Mouse (Mus musculus) heart, embryonic 13.5 days (tissue): ENCODE measurements around the gene Trpm5. TPM values are rescaled to one million over a fixed set of nuclear protein-coding genes. Genes with fewer than 3 reads are reported as not detected.
A peak's percentile ranks its signal among the peaks of the same experiment; 100 is the strongest.

Source experiments
- ATAC-seq: fragments of 200-750 bp; cut with Nextera tagmentation; 2 replicates; pipeline ENCODE4 v1.8.0; 2017; ENCODE audit warnings: moderate TSS enrichment; ENCODE audit not compliant: insufficient number of reproducible peaks, low FRiP score, low TSS enrichment; ENCODE audit errors: extremely low read depth
- H3K27ac ChIP-seq: fragments of 300-500 bp; sonication (generic); replicated peaks from 2 replicates; pipeline ENCODE4 v1.5.1; 2015; ENCODE audit warnings: moderate library complexity, mild to moderate bottlenecking, inconsistent platforms
- H3K27me3 ChIP-seq: fragments of 300-500 bp; sonication (generic); replicated peaks from 2 replicates; pipeline ENCODE4 v1.6.1; 2015; ENCODE audit warnings: mild to moderate bottlenecking, inconsistent platforms
- H3K36me3 ChIP-seq: fragments of 300-500 bp; sonication (generic); 2 replicates; pipeline ENCODE4 v1.6.1; 2015; ENCODE audit warnings: mild to moderate bottlenecking, inconsistent platforms
- H3K4me1 ChIP-seq: fragments of 300-500 bp; sonication (generic); 2 replicates; pipeline ENCODE4 v1.6.1; 2015; ENCODE audit warnings: inconsistent platforms
- H3K4me2 ChIP-seq: fragments of 300-500 bp; sonication (generic); 2 replicates; pipeline ENCODE4 v1.6.1; 2015; ENCODE audit warnings: inconsistent platforms, mild to moderate bottlenecking, moderate library complexity
- H3K4me3 ChIP-seq: fragments of 300-500 bp; sonication (generic); 2 replicates; pipeline ENCODE4 v1.5.1; 2015; ENCODE audit warnings: moderate library complexity, mild to moderate bottlenecking, inconsistent platforms
- H3K9ac ChIP-seq: fragments of 300-500 bp; sonication (generic); 2 replicates; pipeline ENCODE4 v1.6.1; 2015; ENCODE audit warnings: inconsistent platforms, mild to moderate bottlenecking, moderate library complexity
- H3K9me3 ChIP-seq: fragments of 300-500 bp; sonication (generic); 2 replicates; pipeline ENCODE4 v1.6.1; 2016; ENCODE audit warnings: inconsistent platforms
- WGBS: fragments of 180-500 bp; shearing (Covaris S2); methylation state at CpG from one replicate; pipeline ENCODE4 v1.1.7; 2015; ENCODE audit warnings: mixed read lengths; 5-methylcytosine and 5-hydroxymethylcytosine counted together
- polyA plus RNA-seq: library from polyadenylated mRNA; unstranded; fragments of >200 nt; fragmentation: Nextera tagmentation; extraction: Ambion mirVana; gene quantifications from 2 replicates; pipeline ENCODE4 v1.2.1, GENCODE M21; 2015

Gene Trpm5
- polyA plus RNA-seq, 1 experiment from 2014 or later: 4.4 TPM

GRCm38 (mm10) chr7:143119407-143119806 is 25.0 kb upstream of the Trpm5 start:
- Histone ChIP-seq H3K27me3 (no peaks in the 10 kb centered on the region), H3K9ac (no peak overlapping the region), H3K36me3 (peaks cover 3% of the 10 kb centered on the region), H3K27ac (peak overlapping the region; percentile 96), H3K4me3 (no peak overlapping the region), H3K9me3 (peaks cover 7% of the 10 kb centered on the region), H3K4me1 (peaks cover 64% of the 10 kb centered on the region), H3K4me2 (no peak overlapping the region)
- ATAC-seq: no peak
- WGBS: 33% methylated on average over 1 of the region's 1 CpGs

- no peak overlapping the region for H3K9ac ChIP-seq
- no peak overlapping the region for H3K4me2 ChIP-seq
- H3K4me3 ChIP-seq: no peak overlapping the region
- H3K4me1 ChIP-seq: peaks cover 58% of the 10 kb centered on the region
- H3K27me3 ChIP-seq: no peaks in the 10 kb centered on the region
- H3K36me3 ChIP-seq: peaks cover 3% of the 10 kb centered on the region
- WGBS: 76% methylated on average over 5 of the region's 5 CpGs
- peaks cover 7% of the 10 kb centered on the region for H3K9me3 ChIP-seq
- ATAC-seq: no peak
- H3K27ac ChIP-seq: no peak overlapping the region
These were observed 22.1 kb upstream of the Trpm5 start for GRCm38 (mm10) chr7:143116521-143116920.

- H3K4me3 ChIP-seq: no peak overlapping the region
- no peaks in the 10 kb centered on the region for H3K27me3 ChIP-seq
- peaks cover 58% of the 10 kb centered on the region for H3K4me1 ChIP-seq
- H3K9me3 ChIP-seq: peaks cover 7% of the 10 kb centered on the region
- H3K4me2 ChIP-seq: no peak overlapping the region
- no peak overlapping the region for H3K27ac ChIP-seq
- H3K36me3 ChIP-seq: peaks cover 3% of the 10 kb centered on the region
- no peak overlapping the region for H3K9ac ChIP-seq
- ATAC-seq: no peak
These were observed 20.3 kb upstream of the Trpm5 start for GRCm38 (mm10) chr7:143114773-143115172.

GRCm38 (mm10) chr7:143112395-143112794 is 18.0 kb upstream of the Trpm5 start:
- Histone ChIP-seq H3K4me1 (peaks cover 63% of the 10 kb centered on the region), H3K4me3 (no peak overlapping the region), H3K36me3 (peaks cover 3% of the 10 kb centered on the region), H3K9ac (peak overlapping the region; percentile 66), H3K27me3 (peaks cover 16% of the 10 kb centered on the region), H3K4me2 (peak overlapping the region; percentile 46), H3K9me3 (peaks cover 7% of the 10 kb centered on the region), H3K27ac (peak overlapping the region; percentile 98)
- WGBS: 12% methylated on average over 1 of the region's 1 CpGs
- peak; percentile 74; the same call in 1 of the 2 replicates for ATAC-seq

- WGBS: 16% methylated on average over 4 of the region's 4 CpGs
- H3K27ac ChIP-seq: peak overlapping the region; percentile 98
- no peak for ATAC-seq
- H3K4me3 ChIP-seq: no peak overlapping the region
- peak overlapping the region; percentile 46 for H3K4me2 ChIP-seq
- H3K4me1 ChIP-seq: peaks cover 70% of the 10 kb centered on the region
- H3K9ac ChIP-seq: peak overlapping the region; percentile 85
- H3K36me3 ChIP-seq: peaks cover 3% of the 10 kb centered on the region
- peaks cover 7% of the 10 kb centered on the region for H3K9me3 ChIP-seq
- peaks cover 23% of the 10 kb centered on the region for H3K27me3 ChIP-seq
These were observed 17.3 kb upstream of the Trpm5 start for GRCm38 (mm10) chr7:143111719-143112118.

- Histone ChIP-seq H3K4me2 (peak overlapping the region; percentile 46), H3K27ac (peak overlapping the region; percentile 98), H3K9me3 (peaks cover 7% of the 10 kb centered on the region), H3K36me3 (peaks cover 3% of the 10 kb centered on the region), H3K27me3 (peaks cover 32% of the 10 kb centered on the region), H3K4me3 (no peak overlapping the region), H3K4me1 (peaks cover 74% of the 10 kb centered on the region), H3K9ac (peak overlapping the region; percentile 85)
- WGBS: 67% methylated on average over 1 of the region's 1 CpGs
- ATAC-seq: no peak
These were observed 16.4 kb upstream of the Trpm5 start for GRCm38 (mm10) chr7:143110803-143111202.

DNA sequence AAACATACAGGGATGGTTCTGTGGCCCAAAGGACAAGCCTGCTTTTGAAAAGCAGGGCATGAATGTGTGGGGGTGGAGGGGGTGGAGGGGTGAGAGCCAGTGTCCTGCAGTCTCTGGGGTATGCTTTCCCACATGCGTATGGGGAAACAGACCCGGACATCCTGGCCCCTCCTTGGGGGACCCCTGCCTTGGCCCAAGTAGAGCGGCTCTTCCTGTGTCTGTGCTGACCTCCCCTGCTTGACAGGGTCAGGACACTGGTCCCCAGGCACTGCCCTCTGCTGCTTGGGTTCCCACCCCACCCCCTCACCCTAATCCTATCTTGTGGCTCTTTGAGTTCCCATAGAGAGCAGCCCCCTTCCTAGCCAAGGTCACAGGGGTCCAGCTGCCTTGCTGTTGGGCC is 15.3 kb upstream of the Trpm5 start:
- 71% methylated on average over 3 of the region's 3 CpGs for WGBS
- Histone ChIP-seq H3K9me3 (peaks cover 2% of the 10 kb centered on the region; the same call in 1 of the 2 replicates), H3K27me3 (peaks cover 43% of the 10 kb centered on the region), H3K36me3 (no peaks in the 10 kb centered on the region; the same call in 1 of the 2 replicates), H3K27ac (peak overlapping the region; percentile 98), H3K4me1 (peaks cover 74% of the 10 kb centered on the region), H3K9ac (peak overlapping the region; percentile 85), H3K4me2 (peak overlapping the region; percentile 88), H3K4me3 (peak overlapping the region; percentile 66; the same call in 1 of the 2 replicates)
- no peak for ATAC-seq

GRCm38 (mm10) chr7:143108996-143109660 is 14.7 kb upstream of the Trpm5 start:
- Histone ChIP-seq H3K4me1 (peaks cover 74% of the 10 kb centered on the region), H3K27me3 (peaks cover 49% of the 10 kb centered on the region), H3K4me2 (peak overlapping the region; percentile 88), H3K9me3 (no peaks in the 10 kb centered on the region), H3K4me3 (peak overlapping the region; percentile 66), H3K36me3 (no peaks in the 10 kb centered on the region), H3K27ac (peak overlapping the region; percentile 98), H3K9ac (peak overlapping the region; percentile 85)
- no peak for ATAC-seq
- 22% methylated on average over 3 of the region's 3 CpGs for WGBS

DNA sequence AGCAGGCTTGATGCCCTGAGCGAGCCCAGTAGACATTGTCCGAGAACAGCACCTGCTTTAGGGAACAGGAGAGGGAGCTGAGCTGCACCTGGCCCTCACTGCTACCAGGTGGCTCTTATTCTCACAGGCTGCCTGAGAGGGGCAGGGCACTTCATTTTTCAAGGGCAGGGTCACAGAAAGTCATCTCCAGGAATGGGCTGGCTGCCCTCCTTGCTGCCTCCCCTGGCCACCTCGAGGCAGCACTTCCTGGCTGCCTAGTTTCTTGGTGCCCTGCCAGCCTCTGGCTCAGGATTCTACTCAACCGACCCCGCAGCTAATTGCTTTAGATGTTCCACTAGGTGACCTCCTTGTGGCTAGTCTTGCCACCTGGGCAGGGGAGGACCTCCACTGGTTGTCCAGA is 13.8 kb upstream of the Trpm5 start:
- H3K9ac ChIP-seq: peak overlapping the region; percentile 85

DNA sequence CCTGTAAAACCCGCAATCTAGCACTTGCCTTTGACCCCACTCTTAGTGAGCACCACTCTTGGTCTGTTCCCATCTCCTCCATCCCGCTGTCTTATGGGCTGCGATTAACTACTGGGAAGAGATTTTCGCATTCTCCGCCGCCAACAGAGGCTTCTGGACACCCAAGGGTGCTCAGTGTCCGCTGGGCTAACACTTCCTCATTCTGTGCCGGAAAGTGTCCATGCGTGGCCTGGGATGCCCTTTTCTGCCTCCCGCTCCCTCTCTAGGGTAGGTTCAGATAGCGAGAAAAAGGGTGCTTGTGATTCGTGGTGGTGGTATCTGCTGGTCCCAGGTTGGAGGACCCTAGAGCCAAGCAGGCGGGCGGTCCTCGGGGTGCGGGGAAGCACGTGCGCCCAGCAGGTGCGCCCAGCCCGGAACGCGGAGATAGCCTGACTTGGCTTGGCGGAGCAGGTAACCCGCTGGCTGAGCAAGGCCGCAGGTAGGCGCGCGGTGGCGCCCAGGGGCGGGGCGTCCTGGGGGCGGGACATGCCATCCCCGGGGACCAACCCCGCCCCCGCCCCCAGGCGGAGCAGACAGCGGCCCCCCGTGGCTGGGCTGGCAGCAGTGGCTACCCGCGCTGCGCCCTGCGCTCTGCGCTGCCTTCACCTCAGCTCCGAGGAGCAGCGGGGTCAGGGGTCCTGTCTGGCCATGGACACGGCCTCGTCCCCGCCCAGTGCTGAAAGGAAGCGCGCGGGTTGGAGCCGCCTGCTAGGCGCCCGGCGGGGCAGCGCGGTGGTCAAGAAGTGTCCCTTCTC is 12.4 kb upstream of the Trpm5 start:
- Histone ChIP-seq H3K4me1 (peaks cover 56% of the 10 kb centered on the region), H3K27ac (peak overlapping the region; percentile 98; the same call in 1 of the 2 replicates), H3K4me2 (peak overlapping the region; percentile 88), H3K27me3 (peaks cover 70% of the 10 kb centered on the region), H3K9ac (peak overlapping the region; percentile 85), H3K4me3 (peak overlapping the region; percentile 66), H3K9me3 (no peaks in the 10 kb centered on the region), H3K36me3 (no peaks in the 10 kb centered on the region)
- no peak for ATAC-seq
- 7% methylated on average over 57 of the region's 57 CpGs for WGBS

More for the DNA sequence above, 13.8 kb upstream of the Trpm5 start:
- Histone ChIP-seq H3K27ac (peak overlapping the region; percentile 98), H3K4me1 (peaks cover 68% of the 10 kb centered on the region), H3K4me3 (peak overlapping the region; percentile 66), H3K36me3 (no peaks in the 10 kb centered on the region), H3K4me2 (peak overlapping the region; percentile 88), H3K9me3 (no peaks in the 10 kb centered on the region), H3K27me3 (peaks cover 56% of the 10 kb centered on the region)
- 34% methylated on average over 5 of the region's 5 CpGs for WGBS
- no peak for ATAC-seq

- H3K4me2 ChIP-seq: peak within 1 kb of the TSS; percentile 88
- ATAC-seq: no peak
- H3K9ac ChIP-seq: peak within 1 kb of the TSS; percentile 85
- peak within 1 kb of the TSS; percentile 98; the same call in 1 of the 2 replicates for H3K27ac ChIP-seq
- no peaks in the 10 kb centered on the region for H3K36me3 ChIP-seq
- peaks cover 78% of the 10 kb centered on the region for H3K27me3 ChIP-seq
- peaks cover 48% of the 10 kb centered on the region for H3K4me1 ChIP-seq
- WGBS: 69% methylated on average over 4 of the region's 4 CpGs
- peak within 1 kb of the TSS; percentile 66 for H3K4me3 ChIP-seq
- 0 out of 2 replicates have a peak, but pooled peaks cover 3% of the 10 kb centered on the region for H3K9me3 ChIP-seq
These were observed 11.6 kb upstream of the Trpm5 start, which contains the start of gene Kcnq1 for GRCm38 (mm10) chr7:143106062-143106461. Gene Kcnq1, plus strand, starts transcription at chr7:143106362.
